Mouse (Mus musculus): ENCODE results near the gene Fam170b. TPM values are rescaled to one million over a fixed set of nuclear protein-coding genes. Genes with fewer than 3 reads are reported as not detected.

Fam170b gene
- polyA plus RNA-seq, 1 experiment: not detected

DNA sequence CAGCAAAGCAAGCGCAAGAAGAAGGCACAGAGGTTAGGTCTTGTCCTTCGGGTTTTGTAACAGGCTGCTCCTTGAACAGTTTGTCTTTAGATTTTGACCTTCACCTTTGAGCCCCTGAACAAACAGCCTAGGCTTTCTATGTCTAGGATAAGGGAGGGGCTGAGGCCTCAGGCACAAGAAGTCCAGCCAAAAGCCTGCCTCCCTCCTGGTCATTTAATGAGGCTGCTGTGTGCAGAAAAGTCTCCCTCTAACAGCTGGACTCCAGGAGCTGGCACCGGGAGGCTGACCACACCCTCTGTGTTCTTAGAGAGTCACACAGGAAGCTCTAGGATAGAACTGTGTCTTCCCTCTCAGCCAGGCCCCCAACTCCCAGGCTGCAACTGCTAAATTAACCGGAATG is 6.6 kb upstream of the Fam170b start:
- TF ChIP-seq CTCF (conservative IDR thresholded peaks at IDR 0.05; ENCODE audit: insufficient read depth, insufficient read length, low read depth, low read length) (no peak), POLR2A (IDR thresholded peaks at IDR 0.05; ENCODE audit: low read depth, low read length) (no peak)
- peak; percentile 49 for DNase-seq
- H3K27me3 ChIP-seq (replicated peaks; ENCODE audit: control insufficient read depth, insufficient read depth, low read length): no peaks in the 10 kb centered on the region
- no peak overlapping the region for H3K27ac ChIP-seq (ENCODE audit: insufficient read depth, low read depth, low read length)
- no peaks in the 10 kb centered on the region for H3K36me3 ChIP-seq (ENCODE audit: control insufficient read depth, insufficient read depth, low read length)
- H3K4me1 ChIP-seq (ENCODE audit: control insufficient read depth, insufficient read depth, low read length): peaks cover 3% of the 10 kb centered on the region; the same call in 1 of the 2 replicates
- 41% methylated on average over 4 of the region's 4 CpGs for WGBS
- no peak overlapping the region for H3K4me3 ChIP-seq (ENCODE audit: insufficient read depth, low read depth, low read length)

DNA sequence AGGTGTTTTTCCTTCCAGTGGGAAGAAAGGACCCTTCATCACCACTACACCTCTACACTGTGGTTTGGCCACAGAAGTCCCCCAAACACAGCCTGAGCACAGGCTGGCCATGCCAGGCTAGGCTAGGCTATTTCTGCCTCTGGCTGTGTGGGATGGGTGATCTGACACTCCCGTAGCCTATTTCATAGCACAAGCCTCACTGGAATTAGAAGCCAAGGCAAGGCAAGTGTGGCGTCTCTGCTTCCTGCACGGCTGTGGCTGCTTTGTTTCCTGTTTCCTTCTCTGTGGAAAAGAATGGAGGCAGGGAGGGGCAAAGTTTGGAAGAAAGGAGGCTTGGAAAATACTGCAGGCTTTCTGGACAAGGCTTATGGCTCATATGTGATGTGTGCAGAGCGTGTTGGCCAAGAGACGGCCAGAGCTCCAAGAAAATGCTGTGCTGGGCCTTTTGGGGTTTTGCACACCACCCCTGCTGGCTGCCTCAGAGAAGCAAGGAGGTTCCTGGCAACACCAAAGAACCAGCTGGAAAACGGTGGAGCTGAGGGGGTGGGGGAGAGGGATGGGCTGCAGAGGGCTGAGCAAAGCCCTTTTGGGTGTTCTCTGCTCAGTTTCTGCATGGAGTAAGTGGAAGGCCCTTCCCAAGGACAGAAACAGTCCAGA is 5.6 kb upstream of the Fam170b start:
- Histone ChIP-seq H3K4me1 (ENCODE audit: control insufficient read depth, insufficient read depth, low read length) (peaks cover 3% of the 10 kb centered on the region; the same call in 1 of the 2 replicates), H3K27ac (ENCODE audit: insufficient read depth, low read depth, low read length) (no peak overlapping the region), H3K27me3 (replicated peaks; ENCODE audit: control insufficient read depth, insufficient read depth, low read length) (no peaks in the 10 kb centered on the region), H3K4me3 (ENCODE audit: insufficient read depth, low read depth, low read length) (no peak overlapping the region), H3K36me3 (ENCODE audit: control insufficient read depth, insufficient read depth, low read length) (no peaks in the 10 kb centered on the region)
- no peak for TF ChIP-seq CTCF (conservative IDR thresholded peaks at IDR 0.05; ENCODE audit: insufficient read depth, insufficient read length, low read depth, low read length)
- TF ChIP-seq POLR2A (IDR thresholded peaks at IDR 0.05; ENCODE audit: low read depth, low read length): no peak
- 49% methylated on average over 6 of the region's 6 CpGs for WGBS
- peak; percentile 29 for DNase-seq

- Histone ChIP-seq H3K27ac (ENCODE audit: insufficient read depth, low read depth, low read length) (no peak overlapping the region), H3K36me3 (ENCODE audit: control insufficient read depth, insufficient read depth, low read length) (no peaks in the 10 kb centered on the region), H3K27me3 (replicated peaks; ENCODE audit: control insufficient read depth, insufficient read depth, low read length) (no peaks in the 10 kb centered on the region), H3K4me3 (ENCODE audit: insufficient read depth, low read depth, low read length) (no peak overlapping the region), H3K4me1 (ENCODE audit: control insufficient read depth, insufficient read depth, low read length) (no peaks in the 10 kb centered on the region)
- no peak for TF ChIP-seq CTCF (conservative IDR thresholded peaks at IDR 0.05; ENCODE audit: insufficient read depth, insufficient read length, low read depth, low read length)
- no peak for TF ChIP-seq POLR2A (IDR thresholded peaks at IDR 0.05; ENCODE audit: low read depth, low read length)
- DNase-seq: no peak
- 85% methylated on average over 14 of the region's 14 CpGs for WGBS
These were observed 1.4 kb downstream of the Fam170b start for GRCm38 (mm10) chr14:32835181-32835580.

DNA sequence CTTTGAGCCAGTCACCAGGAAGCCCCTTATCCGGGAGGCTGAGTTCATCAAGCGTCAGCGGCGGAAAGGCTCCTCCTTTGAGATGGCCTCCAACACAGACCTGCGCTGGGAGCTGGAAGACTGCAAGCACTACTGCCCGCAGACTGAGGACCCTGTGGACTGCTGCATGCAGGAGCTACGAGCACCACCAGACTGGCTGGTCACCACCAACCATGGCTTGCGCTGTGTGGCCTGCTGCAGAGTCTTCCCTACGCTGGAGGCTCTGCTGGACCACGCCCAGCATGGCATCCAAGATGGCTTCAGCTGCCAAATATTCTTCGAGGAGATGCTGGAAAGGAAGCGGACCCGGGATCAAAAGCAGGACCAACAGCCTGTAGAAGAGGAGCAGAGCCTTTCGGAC is 1.8 kb downstream of the Fam170b start:
- no peak for TF ChIP-seq CTCF (conservative IDR thresholded peaks at IDR 0.05; ENCODE audit: insufficient read depth, insufficient read length, low read depth, low read length)
- no peak for TF ChIP-seq POLR2A (IDR thresholded peaks at IDR 0.05; ENCODE audit: low read depth, low read length)
- DNase-seq: no peak
- Histone ChIP-seq H3K4me1 (ENCODE audit: control insufficient read depth, insufficient read depth, low read length) (no peaks in the 10 kb centered on the region), H3K36me3 (ENCODE audit: control insufficient read depth, insufficient read depth, low read length) (no peaks in the 10 kb centered on the region), H3K27me3 (replicated peaks; ENCODE audit: control insufficient read depth, insufficient read depth, low read length) (no peaks in the 10 kb centered on the region), H3K27ac (ENCODE audit: insufficient read depth, low read depth, low read length) (no peak overlapping the region), H3K4me3 (ENCODE audit: insufficient read depth, low read depth, low read length) (no peak overlapping the region)
- 90% methylated on average over 14 of the region's 14 CpGs for WGBS

DNA sequence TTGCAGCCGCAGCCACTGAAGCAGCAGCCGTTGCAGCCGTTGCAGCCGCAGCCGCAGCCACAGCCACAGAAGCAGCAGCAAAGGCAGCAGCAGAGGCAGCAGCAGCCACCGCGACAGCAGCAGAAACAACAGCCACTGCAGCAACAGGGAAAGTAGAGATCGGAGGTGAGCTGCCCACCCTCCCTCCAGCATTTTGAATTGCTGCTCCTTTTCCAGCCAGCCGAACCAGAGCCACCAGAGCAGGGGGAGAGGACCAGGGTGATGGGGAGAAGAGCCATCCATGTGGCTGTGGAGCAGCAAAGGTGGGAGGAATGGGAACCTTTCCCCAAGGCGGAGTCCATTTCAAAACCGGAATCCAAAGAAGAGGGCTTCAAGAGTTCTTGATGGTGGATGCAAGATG is 2.4 kb downstream of the Fam170b start:
- Histone ChIP-seq H3K27ac (ENCODE audit: insufficient read depth, low read depth, low read length) (no peak overlapping the region), H3K4me1 (ENCODE audit: control insufficient read depth, insufficient read depth, low read length) (no peaks in the 10 kb centered on the region), H3K4me3 (ENCODE audit: insufficient read depth, low read depth, low read length) (no peak overlapping the region), H3K36me3 (ENCODE audit: control insufficient read depth, insufficient read depth, low read length) (no peaks in the 10 kb centered on the region), H3K27me3 (replicated peaks; ENCODE audit: control insufficient read depth, insufficient read depth, low read length) (no peaks in the 10 kb centered on the region)
- TF ChIP-seq POLR2A (IDR thresholded peaks at IDR 0.05; ENCODE audit: low read depth, low read length) (no peak), CTCF (conservative IDR thresholded peaks at IDR 0.05; ENCODE audit: insufficient read depth, insufficient read length, low read depth, low read length) (no peak)
- no peak for DNase-seq
- 93% methylated on average over 11 of the region's 11 CpGs for WGBS

GRCm38 (mm10) chr14:32842052-32842451 is 8.3 kb downstream of the Fam170b start:
- Histone ChIP-seq H3K27ac (ENCODE audit: insufficient read depth, low read depth, low read length) (no peak overlapping the region), H3K4me1 (ENCODE audit: control insufficient read depth, insufficient read depth, low read length) (no peaks in the 10 kb centered on the region), H3K4me3 (ENCODE audit: insufficient read depth, low read depth, low read length) (no peak overlapping the region), H3K27me3 (replicated peaks; ENCODE audit: control insufficient read depth, insufficient read depth, low read length) (no peaks in the 10 kb centered on the region), H3K36me3 (ENCODE audit: control insufficient read depth, insufficient read depth, low read length) (no peaks in the 10 kb centered on the region)
- DNase-seq: no peak
- TF ChIP-seq POLR2A (IDR thresholded peaks at IDR 0.05; ENCODE audit: low read depth, low read length) (no peak), CTCF (conservative IDR thresholded peaks at IDR 0.05; ENCODE audit: insufficient read depth, insufficient read length, low read depth, low read length) (no peak)

- WGBS: 92% methylated on average over 4 of the region's 4 CpGs
- no peak for TF ChIP-seq POLR2A (IDR thresholded peaks at IDR 0.05; ENCODE audit: low read depth, low read length)
- no peak for TF ChIP-seq CTCF (conservative IDR thresholded peaks at IDR 0.05; ENCODE audit: insufficient read depth, insufficient read length, low read depth, low read length)
These were observed 20.3 kb downstream of the Fam170b start for GRCm38 (mm10) chr14:32854059-32854458.

More at GRCm38 (mm10) chr14:32854059-32854458, 20.3 kb downstream of the Fam170b start:
- no peak for DNase-seq
- H3K4me3 ChIP-seq (ENCODE audit: insufficient read depth, low read depth, low read length): no peak overlapping the region
- no peaks in the 10 kb centered on the region; the same call in 1 of the 2 replicates for H3K27me3 ChIP-seq (replicated peaks; ENCODE audit: control insufficient read depth, insufficient read depth, low read length)
- no peaks in the 10 kb centered on the region for H3K36me3 ChIP-seq (ENCODE audit: control insufficient read depth, insufficient read depth, low read length)
- H3K27ac ChIP-seq (ENCODE audit: insufficient read depth, low read depth, low read length): no peak overlapping the region
- H3K4me1 ChIP-seq (ENCODE audit: control insufficient read depth, insufficient read depth, low read length): no peaks in the 10 kb centered on the region
